Mouse (Mus musculus) erythroid progenitor cell, adult 5-6 weeks (primary cell): Measurements from ENCODE around the gene Hdac9. TPM values are rescaled to one million over a fixed set of nuclear protein-coding genes. Genes with fewer than 3 reads are reported as not detected.

ENCODE experiments used
- ATAC-seq: replicated peaks from 2 replicates; pipeline ENCODE4 v1.8.0; 2016; ENCODE audit warnings: moderate number of reproducible peaks, mild to moderate bottlenecking, moderate TSS enrichment, inconsistent platforms; ENCODE audit not compliant: poor library complexity, low FRiP score, severe bottlenecking
- total RNA-seq, 2 experiments: library from RNA; stranded (forward) in 1 of 2; stranded (reverse) in 1 of 2; fragments of 150-400 nt in 1 of 2; fragments of 186-747, 209-891 nt in 1 of 2; gene quantifications; 2 replicates each; pipeline versions ENCODE4 v1.2.3 to v1.2.4; 2015 to 2017; ENCODE audit warnings: low replicate concordance in 2 of 2

The Hdac9 gene
- total RNA-seq (2015; ENCODE audit: low replicate concordance) (1.7 and 4.3 TPM in 2 replicates), total RNA-seq (2017; ENCODE audit: low replicate concordance) (2.2 and 2.3 TPM in 2 replicates)

GRCm38 (mm10) chr12:34916995-34917394, at the start of gene Hdac9:
TSS of gene Hdac9 (minus strand) at chr12:34917095.
- no peak for ATAC-seq

DNA sequence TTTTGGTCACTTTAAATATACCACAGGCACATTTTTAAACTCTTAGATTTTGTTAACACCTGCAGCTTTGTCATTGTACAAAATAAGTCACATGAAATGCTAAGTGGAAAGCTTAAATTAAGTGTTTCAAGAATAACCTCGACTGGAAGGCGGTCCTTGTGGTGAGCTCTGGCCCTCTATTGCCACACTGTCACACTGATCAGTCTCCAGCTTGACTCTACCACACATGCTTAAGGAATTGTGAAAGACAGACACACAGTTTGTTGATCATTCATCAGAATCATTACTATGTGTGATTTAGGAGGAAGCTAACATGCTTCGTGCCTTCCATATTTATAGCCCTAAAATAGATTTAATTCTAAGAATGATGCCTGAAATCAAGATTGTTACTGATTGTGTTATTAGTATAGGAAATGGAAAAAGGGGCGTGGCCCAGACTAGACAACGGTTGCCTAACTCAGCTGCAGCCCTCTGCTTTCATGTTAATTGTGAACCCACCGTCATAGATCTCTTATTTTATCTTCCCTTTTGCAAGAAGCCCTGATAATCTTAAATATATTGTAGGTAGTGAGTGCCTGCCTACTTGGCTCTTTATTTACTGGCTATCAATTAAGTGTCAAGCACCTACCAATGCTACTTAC, 32.3 kb upstream of the Hdac9 start:
- ATAC-seq: no peak

DNA sequence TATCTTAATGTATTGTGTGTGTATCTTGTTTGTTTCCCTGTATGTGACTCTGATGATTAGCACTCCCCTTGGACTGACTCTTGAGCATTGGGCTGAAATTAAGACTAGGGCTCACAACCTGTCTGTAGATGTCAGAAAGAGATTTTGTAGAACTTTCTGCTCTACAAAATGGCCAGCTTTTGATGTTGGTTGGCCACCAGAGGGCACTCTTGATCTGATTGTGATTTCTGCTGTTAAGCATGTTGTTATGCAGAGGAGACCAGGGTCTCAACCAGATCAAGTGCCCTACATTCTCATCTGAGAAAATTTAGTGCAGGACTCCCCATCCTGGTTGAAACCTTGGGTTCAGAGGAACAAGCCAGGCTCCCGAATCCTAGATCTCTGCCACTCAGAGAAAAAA, 21.0 kb upstream of the Hdac9 start:
- ATAC-seq: no peak

DNA sequence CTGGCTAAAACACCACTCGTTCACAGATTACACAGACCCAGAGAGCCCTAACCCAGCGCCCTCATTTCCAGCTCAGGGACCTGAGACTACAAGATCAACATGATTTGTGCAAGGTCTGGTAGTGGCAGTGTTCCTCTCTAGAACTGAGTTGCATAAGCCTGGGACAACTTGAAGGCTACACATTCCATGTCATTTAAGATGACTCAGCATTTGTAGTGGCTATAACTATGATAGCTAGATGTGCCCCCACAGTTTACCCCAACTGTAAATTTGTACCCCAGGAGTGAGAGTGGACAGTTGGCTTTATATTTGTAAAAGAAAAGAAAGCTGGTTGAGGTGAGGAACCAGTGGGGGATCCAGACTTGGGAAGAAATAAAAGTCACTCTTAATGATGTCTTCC, 8.9 kb downstream of the Hdac9 start:
- no peak for ATAC-seq

- no peak for ATAC-seq
Observed at GRCm38 (mm10) chr12:34907506-34907850, 9.4 kb downstream of the Hdac9 start.

GRCm38 (mm10) chr12:34906704-34907505, 10.0 kb downstream of the Hdac9 start:
- ATAC-seq: no peak

GRCm38 (mm10) chr12:34906376-34906703, 10.6 kb downstream of the Hdac9 start:
- no peak for ATAC-seq

- ATAC-seq: no peak
Observed at GRCm38 (mm10) chr12:34900241-34900640, 16.7 kb downstream of the Hdac9 start.

DNA sequence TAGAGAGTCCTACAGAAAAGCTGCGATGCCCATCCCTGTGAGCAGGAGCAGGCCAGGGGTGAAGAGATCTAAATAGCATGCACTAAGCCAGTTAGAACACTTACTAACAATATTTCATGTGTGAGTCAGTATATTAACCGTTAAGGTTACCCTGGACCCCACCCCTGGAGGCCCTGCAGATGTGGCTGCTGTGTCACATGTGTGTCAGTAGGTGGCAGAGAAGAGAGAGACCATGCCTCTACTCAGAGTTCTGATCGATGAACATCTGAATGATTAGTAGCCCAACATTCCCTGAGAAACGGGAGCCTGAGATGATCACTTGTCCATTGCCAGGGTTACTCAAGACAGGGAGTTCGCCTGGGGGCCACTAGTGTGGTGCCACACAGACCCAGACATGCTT, 22.0 kb downstream of the Hdac9 start:
- ATAC-seq: no peak

DNA sequence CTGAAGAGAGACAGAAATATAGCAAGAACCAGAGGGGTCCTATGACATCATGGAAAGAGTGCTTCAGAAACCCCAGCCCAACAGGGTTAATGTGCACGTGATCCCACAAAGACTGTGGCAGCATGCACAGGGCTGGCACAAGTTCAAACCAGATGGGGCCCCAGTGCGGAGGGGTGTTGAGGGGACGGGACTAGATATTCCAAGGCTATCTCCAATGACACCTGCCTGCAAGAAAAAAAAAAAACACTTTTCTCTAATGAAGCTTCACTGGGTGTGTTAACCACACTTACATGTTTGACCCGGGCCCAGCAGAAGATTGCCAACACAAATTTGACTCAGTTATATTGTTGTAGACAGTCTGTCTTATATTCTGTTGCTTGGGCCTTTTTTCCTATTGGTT, 28.2 kb downstream of the Hdac9 start:
- no peak for ATAC-seq

DNA sequence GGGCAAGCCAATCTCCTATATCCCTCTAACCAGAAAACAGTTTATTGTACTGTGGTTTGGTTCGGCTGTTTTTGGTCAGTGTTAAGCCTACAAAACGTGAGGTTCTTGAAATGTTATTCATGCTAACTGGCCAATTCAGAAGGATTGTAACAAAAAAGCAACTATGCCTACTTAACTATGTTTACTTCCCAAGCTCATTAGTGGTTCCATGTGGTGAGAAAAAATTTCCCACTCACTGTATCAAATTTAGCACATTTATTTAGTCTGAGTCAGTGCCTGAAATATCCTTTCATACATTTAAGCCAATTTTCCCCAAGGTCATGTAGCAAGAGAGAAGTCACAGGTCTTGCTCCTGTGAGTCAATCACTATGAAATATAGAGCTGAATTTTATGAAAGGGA, 42.0 kb downstream of the Hdac9 start:
- no peak for ATAC-seq

DNA sequence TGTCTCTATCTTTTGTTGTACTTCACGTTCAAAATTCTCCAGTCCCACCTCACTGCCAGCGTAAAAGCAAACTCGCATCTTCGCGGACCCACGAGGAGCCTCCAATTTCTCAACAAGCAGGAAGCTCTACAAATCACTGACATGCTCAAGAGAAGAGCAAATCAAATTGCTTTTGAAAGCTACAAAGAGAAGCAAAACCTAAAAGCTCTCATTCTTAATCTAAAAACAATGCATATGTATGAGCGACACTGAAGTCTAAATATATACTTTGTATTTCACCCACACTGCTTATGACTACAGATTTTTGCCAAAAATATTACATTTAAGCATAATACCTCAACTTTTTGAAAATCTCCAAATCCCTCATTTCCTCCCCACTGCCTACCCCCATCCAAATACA, 45.9 kb downstream of the Hdac9 start:
- ATAC-seq: no peak

GRCm38 (mm10) chr12:34841196-34841595, 75.7 kb downstream of the Hdac9 start:
- no peak for ATAC-seq

- no peak for ATAC-seq
Observed at GRCm38 (mm10) chr12:34837318-34837717, 79.6 kb downstream of the Hdac9 start.

- no peak for ATAC-seq
Observed at GRCm38 (mm10) chr12:34836864-34837263, 80.0 kb downstream of the Hdac9 start.

DNA sequence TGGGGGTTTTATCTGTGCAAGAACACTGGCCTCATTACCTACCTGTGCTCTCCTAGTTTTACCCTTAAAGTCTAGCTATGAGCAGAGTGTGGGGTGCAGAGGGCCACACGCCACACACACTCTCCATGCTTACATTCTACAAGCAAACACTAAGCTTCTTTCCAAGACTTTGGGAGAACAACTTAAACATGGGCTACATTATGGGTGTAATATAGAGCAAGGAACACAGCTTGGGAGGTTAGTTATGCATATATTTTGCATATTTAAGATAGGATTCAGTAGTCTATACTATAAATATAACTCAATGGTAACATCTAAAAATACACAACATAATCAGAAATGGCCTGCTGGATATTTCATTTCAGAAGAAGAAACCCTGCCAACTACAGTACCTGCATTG, 80.8 kb downstream of the Hdac9 start:
- ATAC-seq: no peak

DNA sequence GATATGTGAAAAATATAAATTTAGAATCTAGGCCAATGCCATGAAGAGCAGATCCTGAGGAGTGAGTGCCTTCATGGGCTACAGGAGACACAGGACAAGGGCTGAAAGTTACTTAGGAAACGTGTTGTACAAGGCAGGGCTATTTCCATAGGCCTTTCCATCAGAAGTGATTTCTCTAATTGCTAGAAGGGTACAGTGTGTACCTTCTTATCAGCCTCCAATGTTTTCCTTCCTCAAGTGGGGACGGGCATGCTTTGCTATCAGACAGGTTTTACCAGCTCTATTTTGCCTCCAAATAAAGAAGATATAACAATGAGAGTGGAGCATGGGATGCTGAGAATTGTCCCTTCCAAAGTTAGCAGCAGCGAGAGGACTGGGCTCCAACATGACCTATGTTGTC, 81.4 kb downstream of the Hdac9 start:
- ATAC-seq: no peak

GRCm38 (mm10) chr12:34828684-34829083, 88.2 kb downstream of the Hdac9 start:
- ATAC-seq: no peak

- ATAC-seq: no peak
Observed at GRCm38 (mm10) chr12:34826931-34827330, 90.0 kb downstream of the Hdac9 start.

DNA sequence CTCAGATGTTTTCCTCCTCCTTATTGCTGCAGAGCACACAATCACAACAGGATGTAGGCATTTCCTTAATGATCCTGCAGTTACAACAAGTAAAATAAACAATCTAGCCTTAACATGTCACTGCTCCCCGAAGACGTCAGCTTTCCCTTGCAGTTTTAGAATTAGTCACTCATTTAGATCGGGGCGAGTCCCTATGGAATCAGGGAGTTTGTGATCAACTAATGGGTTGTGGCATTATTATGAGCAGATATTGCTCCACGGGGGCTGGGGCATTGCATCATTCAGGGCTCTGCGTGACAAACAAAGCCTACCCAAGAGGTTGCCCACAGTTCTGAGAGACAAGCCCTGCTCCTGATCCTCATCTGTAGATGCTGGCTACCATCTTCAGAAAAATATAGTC, 96.7 kb downstream of the Hdac9 start:
- ATAC-seq: no peak

- ATAC-seq: no peak
Observed at GRCm38 (mm10) chr12:34811673-34812613, 105.0 kb downstream of the Hdac9 start.
